Mouse (Mus musculus) embryonic fibroblast, embryonic 13.5 days (primary cell): ENCODE results near the gene Aven.

Experiments
- CTCF ChIP-seq: IDR thresholded peaks from 2 replicates; pipeline ENCODE4 v1.5.1; 2011; ENCODE audit warnings: mild to moderate bottlenecking, control low read depth, low read length, moderate library complexity, borderline replicate concordance; ENCODE audit not compliant: insufficient read depth
- POLR2A ChIP-seq: IDR thresholded peaks from 2 replicates; pipeline ENCODE4 v1.6.1; 2011; ENCODE audit warnings: low read depth, mild to moderate bottlenecking, control low read depth, low read length, moderate library complexity

DNA sequence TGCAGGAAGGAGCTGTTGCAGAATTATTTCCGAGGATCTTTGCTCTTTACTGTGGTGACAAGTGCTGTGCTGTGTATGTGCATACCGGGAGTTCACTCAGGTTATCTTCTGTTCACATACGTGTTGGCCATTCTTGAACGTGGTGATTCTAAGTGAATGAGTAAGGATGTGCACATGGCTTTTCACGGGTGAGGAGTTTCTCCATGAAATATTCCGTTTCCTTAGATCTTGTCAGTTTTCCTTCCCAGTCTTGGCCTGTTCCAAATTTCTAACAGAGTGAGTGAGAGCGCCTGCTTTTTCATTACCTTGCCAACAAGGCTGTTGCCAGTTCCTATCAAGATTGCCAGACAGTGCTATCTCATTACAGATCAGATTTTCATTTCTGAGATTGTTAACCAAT is 98.2 kb downstream of the Aven start:
- TF ChIP-seq POLR2A (no peak), CTCF (no peak)
